Mouse (Mus musculus) heart, postnatal 0 days (tissue): Measurements from ENCODE around the gene Arid1a.

Experiments used
- CTCF ChIP-seq: IDR thresholded peaks from 2 replicates; pipeline ENCODE4 v1.5.1; 2016; ENCODE audit warnings: antibody characterized with exemption, control low read depth, low read depth
- EP300 ChIP-seq: IDR thresholded peaks from 2 replicates; pipeline ENCODE4 v1.6.1; 2016; ENCODE audit warnings: antibody characterized with exemption, low read depth

- no peak for TF ChIP-seq CTCF
- peak; percentile 62; the same call in 1 of the 2 replicates for TF ChIP-seq EP300
Measured at GRCm38 (mm10) chr4:133756514-133757268, at the start of gene Arid1a.
